11 mouse cellular contexts compared by ENCODE assay signal in genomic region chr1:93678386-93678785, GRCm38 (mm10). TPM values are rescaled to one million over a fixed set of nuclear protein-coding genes. Genes with fewer than 3 reads are reported as not detected.
DNase-seq lines count a peak whose midpoint lies in the region; ATAC-seq and TF ChIP-seq lines count a peak whose summit lies in the region.
"Had no signal": no experiment of that assay in that cellular context is flagged by ENCODE, and none has a peak within 500 bp of the region (broad histone marks: within the 10 kb centered on the region; RNA-seq: fewer than 3 reads in every experiment).

No protein-coding gene starts in this region.

- H3K36me3 ChIP-seq in heart, embryonic 10.5 days, result no peaks in the 10 kb centered on the region
- no peaks in the 10 kb centered on the region for H3K36me3 ChIP-seq in heart, embryonic 16.5 days (ENCODE audit: control insufficient read depth, insufficient read depth)

- H3K4me2 ChIP-seq in heart, embryonic 16.5 days (ENCODE audit: low read depth, low read length), result no peak overlapping the region

- H3K9ac ChIP-seq in heart, embryonic 16.5 days (ENCODE audit: low read length), result no peak overlapping the region

- no peak for TF ChIP-seq CTCF in left cerebral cortex, adult 2 months (IDR thresholded peaks at IDR 0.05)
- TF ChIP-seq CTCF in layer of hippocampus, adult 2 months (conservative IDR thresholded peaks at IDR 0.05), result no peak

- intact Hi-C loops in left cerebral cortex, adult 2 months (cut with DNase I), result no loop called here

- H3K9me3 ChIP-seq in heart, embryonic 10.5 days, result no peaks in the 10 kb centered on the region
- H3K9me3 ChIP-seq in heart, embryonic 16.5 days (replicated peaks; ENCODE audit: control insufficient read depth, low read length), result no peaks in the 10 kb centered on the region

- H3K4me1 ChIP-seq in heart, embryonic 10.5 days, result no peaks in the 10 kb centered on the region
- H3K4me1 ChIP-seq in heart, embryonic 16.5 days (ENCODE audit: control insufficient read depth, insufficient read depth, low read length), result 0 out of 2 replicates have a peak, but pooled peaks cover 4% of the 10 kb centered on the region

- no peaks in the 10 kb centered on the region for H3K27me3 ChIP-seq in heart, embryonic 10.5 days (ENCODE audit: insufficient read depth, poor library complexity, severe bottlenecking)
- H3K27me3 ChIP-seq in heart, embryonic 16.5 days (ENCODE audit: control insufficient read depth, insufficient read depth, low read length), result no peaks in the 10 kb centered on the region
- H3K27me3 ChIP-seq: CH12.LX had no signal

- no peak overlapping the region for H3K4me3 ChIP-seq in heart, embryonic 10.5 days
- no peak overlapping the region for H3K4me3 ChIP-seq in heart, embryonic 16.5 days (ENCODE audit: low read length)
- H3K4me3 ChIP-seq in left cerebral cortex, adult 2 months, result no peak overlapping the region
- H3K4me3 ChIP-seq in layer of hippocampus, adult 2 months, result no peak overlapping the region

- 58% methylated on average over 2 of the region's 2 CpGs for WGBS in heart, embryonic 10.5 days
- 43% methylated on average over 2 of the region's 2 CpGs for WGBS in heart, embryonic 16.5 days

- peak; percentile 95 for DNase-seq in heart, adult 11 months
- DNase-seq in heart, embryonic 10.5 days (ENCODE audit: low spot score), result no peak
- DNase-seq in urinary bladder, postnatal 14 days (ENCODE audit: low spot score), result peak; percentile 50
- DNase-seq in urinary bladder, postnatal 25 days (ENCODE audit: low spot score), result no peak
- no peak for DNase-seq in left cerebral cortex, adult 2 months (ENCODE audit: extremely low spot score in 1 of 2, low spot score in 2 of 2)
- DNase-seq in B cell, adult 2 months, result no peak
- no peak for DNase-seq in layer of hippocampus, adult 2 months (ENCODE audit: low spot score in 2 of 2)
- DNase-seq: cerebellum, adult 2 months; kidney, adult 8-10 months had no signal

- H3K27ac ChIP-seq in heart, embryonic 10.5 days, result no peak overlapping the region
- H3K27ac ChIP-seq in heart, embryonic 16.5 days (ENCODE audit: low read length), result no peak overlapping the region
- H3K27ac ChIP-seq in left cerebral cortex, adult 2 months, result no peak overlapping the region
- H3K27ac ChIP-seq in layer of hippocampus, adult 2 months, result no peak overlapping the region

- ATAC-seq in heart, embryonic 16.5 days (replicated peaks; ENCODE audit: extremely low read depth, insufficient read depth, low FRiP score), result peak; percentile 58; the same call in 1 of the 2 replicates

RNA-seq across cellular contexts. Expression of gene Bok, which starts 7.1 kb away (rescaled TPM):
- 45.7 and 54.9 TPM in 2 replicates for polyA plus RNA-seq in heart, embryonic 10.5 days (2016; fragmentation: Nextera tagmentation; extraction: Ambion mirVana)
- 41.4 and 46.4 TPM in 2 replicates for polyA plus RNA-seq in heart, embryonic 16.5 days (2015; fragmentation: Nextera tagmentation; extraction: Ambion mirVana)
- 10 to 100 TPM; 33.2 to 35.8 TPM for total RNA-seq in left cerebral cortex, adult 2 months (2021)
- total RNA-seq in layer of hippocampus, adult 2 months (2021), result 10 to 100 TPM; 64.9 to 77.6 TPM

RNA-seq across cellular contexts. Expression of gene Stk25, which starts 19.9 kb away (rescaled TPM):
- 144 and 161 TPM in 2 replicates for polyA plus RNA-seq in heart, embryonic 10.5 days (2016; fragmentation: Nextera tagmentation; extraction: Ambion mirVana)
- polyA plus RNA-seq in heart, embryonic 16.5 days (2015; fragmentation: Nextera tagmentation; extraction: Ambion mirVana), result 150 and 158 TPM in 2 replicates
- total RNA-seq in left cerebral cortex, adult 2 months (2021), result 100 to 1,000 TPM; 360 to 388 TPM
- total RNA-seq in layer of hippocampus, adult 2 months (2021), result 100 to 1,000 TPM; 395 to 419 TPM

Comparison
In these comparisons a context has a peak if more than half of its experiments do, and no peak if none do; other contexts are left out.
1. DNase-seq: peak in heart, adult 11 months (single experiment) and urinary bladder, postnatal 14 days (single experiment); none in heart, embryonic 10.5 days (single experiment), urinary bladder, postnatal 25 days (single experiment), left cerebral cortex, adult 2 months (0 of 2), B cell, adult 2 months (0 of 2) and layer of hippocampus, adult 2 months (0 of 2).